Mouse (Mus musculus): Measurements from ENCODE around the gene Pck2. TPM values are rescaled to one million over a fixed set of nuclear protein-coding genes. Genes with fewer than 3 reads are reported as not detected.

Pck2 gene
- 10 to 100 TPM in 16 of 26 experiments, 1 to 10 TPM in 10; 1.7 to 50.6 (median 18.6) TPM for total RNA-seq (2018; cell fraction: chromatin; rRNA removed)
- 10 to 100 TPM in 10 of 26 experiments, 1 to 10 TPM in 16; 5.0 to 16.0 (median 9.5) TPM for total RNA-seq (2018; cell fraction: cytosol; rRNA removed)
- 10 to 100 TPM in 19 of 26 experiments, 1 to 10 TPM in 7; 3.6 to 33.6 (median 14.6) TPM for total RNA-seq (2018; cell fraction: nucleus; rRNA removed)
- 5.9 to 15.5 TPM (median 7.9 TPM) in 3 replicates for polyA plus RNA-seq (2018)

DNA sequence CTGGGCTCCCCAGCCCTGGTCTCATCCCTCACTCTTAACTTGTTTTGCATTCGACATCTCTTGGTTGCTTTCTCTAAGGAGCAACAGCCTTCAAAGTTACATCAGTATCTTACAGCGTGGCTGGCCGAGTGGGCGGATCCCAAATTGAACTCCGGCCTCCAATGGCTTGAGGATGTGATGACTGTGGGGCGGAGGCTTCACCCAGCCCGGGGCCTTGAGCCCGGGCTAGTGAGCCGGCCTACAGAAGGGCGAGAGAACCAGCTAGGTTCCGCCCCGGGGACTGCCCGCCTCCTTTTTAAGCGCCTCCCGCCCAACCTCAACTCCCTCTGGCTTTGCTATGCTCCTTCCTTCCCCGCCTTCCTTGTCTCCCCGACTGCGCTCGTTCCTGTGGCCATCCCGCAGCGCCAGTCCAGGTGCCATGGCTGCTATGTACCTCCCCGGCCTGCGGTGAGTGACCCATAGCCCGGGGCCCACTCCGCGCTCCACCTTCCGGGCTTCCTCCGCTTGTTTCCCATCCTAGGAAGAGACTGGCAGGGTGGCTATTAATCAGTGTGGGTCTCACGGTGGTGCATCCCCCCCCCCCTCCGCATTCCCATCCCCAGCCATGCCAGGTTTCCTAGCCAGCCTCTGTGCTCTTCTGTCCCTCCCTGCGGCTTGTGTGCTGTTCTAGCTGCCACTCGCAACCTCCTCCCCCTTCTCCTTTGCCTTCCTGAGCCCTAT lies at the start of gene Pck2:
Gene Pck2, plus strand, starts transcription at position 200 of the 720 bp plus-strand sequence.
- WGBS (ENCODE audit: missing documents): 1% methylated on average over 32 of the region's 32 CpGs
- Histone ChIP-seq H3K4me3 (ENCODE audit: inconsistent target) (peak within 1 kb of the TSS; percentile 84), H3K27ac (peak within 1 kb of the TSS; percentile 75)

DNA sequence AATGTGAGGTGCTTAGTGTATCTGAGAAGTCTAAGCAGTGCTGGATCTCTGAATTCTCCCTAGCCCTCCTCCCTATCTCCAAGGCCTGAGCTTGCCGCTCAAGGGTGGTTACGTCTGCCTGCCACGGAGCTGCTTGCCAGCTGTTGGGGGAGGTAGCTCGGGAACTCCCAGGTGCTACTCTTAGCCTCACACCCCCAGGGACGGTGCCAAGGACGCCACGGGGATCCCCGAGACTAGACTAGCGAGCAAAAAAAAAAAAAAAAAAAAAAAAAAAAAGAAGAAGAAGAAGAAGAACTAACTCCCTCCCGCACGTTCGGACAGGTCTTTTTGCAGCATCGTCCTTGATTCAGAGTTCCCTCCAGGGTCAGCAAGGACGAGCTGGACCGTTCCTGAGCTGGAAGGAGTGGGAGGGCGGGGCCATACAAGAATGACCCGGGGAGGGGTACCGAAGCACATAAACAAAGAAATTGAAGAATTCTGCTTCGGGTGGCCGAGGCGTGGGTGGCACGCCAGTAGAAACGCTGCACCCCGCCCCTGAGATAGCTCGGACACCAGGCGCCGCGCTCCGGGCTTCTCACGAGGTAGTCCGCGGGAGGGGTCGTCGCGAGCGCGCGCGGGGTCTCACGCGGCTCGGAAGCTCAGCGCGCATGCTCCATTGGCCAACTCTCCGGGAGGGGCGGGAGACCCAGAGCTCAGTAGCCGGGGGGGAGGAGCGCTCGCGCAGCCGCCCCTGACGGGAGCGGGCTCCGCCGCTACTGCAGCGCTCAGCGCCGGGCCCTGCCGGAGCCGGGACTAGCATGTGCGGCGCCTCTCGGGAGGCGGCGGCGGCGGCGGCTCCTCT lies 49.5 kb upstream of the Pck2 start, which contains the start of gene Carmil3:
Gene Carmil3, plus strand, starts transcription at position 291 of the 841 bp plus-strand sequence.
- Histone ChIP-seq H3K36me3 (ENCODE audit: inconsistent target) (no peaks in the 10 kb centered on the region), H3K27ac (no peak within 1 kb of the TSS), H3K4me3 (ENCODE audit: inconsistent target) (peak within 1 kb of the TSS; percentile 5; the same call in 1 of the 2 replicates), H3K79me2 (ENCODE audit: inconsistent target) (no peaks in the 10 kb centered on the region)
- 4% methylated on average over 62 of the region's 68 CpGs for WGBS (ENCODE audit: missing documents)

More for the DNA sequence above, at the start of gene Pck2:
- Histone ChIP-seq H3K79me2 (ENCODE audit: inconsistent target) (peaks cover 13% of the 10 kb centered on the region; the same call in 1 of the 2 replicates), H3K36me3 (ENCODE audit: inconsistent target) (peaks cover 23% of the 10 kb centered on the region)

DNA sequence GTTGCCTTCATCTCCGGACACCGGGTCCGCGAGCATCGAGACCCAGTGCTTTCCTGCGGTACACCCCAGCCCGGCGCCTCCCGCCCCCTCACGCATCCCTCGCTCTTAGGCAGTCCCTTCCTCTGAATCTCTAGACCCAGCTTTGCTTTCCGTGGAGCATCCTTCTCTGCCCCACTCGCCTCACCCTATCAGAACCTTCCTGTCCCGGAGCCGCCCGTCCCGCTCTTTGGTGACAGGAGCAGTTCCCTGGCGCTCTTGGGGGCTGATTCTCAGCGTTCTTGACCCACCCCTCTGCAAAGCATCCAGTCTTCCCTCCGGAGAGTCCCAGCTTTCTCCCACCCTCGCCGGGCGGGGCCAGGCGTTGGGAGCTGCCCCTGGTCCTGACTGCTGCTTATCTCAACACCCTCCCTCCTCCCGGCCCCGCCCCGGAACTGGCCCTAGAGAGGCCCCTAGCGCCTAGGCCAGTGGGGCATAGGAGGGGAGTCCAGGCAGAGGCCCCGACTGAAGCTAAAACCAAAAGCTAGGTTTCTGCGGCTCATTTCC lies 48.7 kb upstream of the Pck2 start:
- no peaks in the 10 kb centered on the region for H3K36me3 ChIP-seq (ENCODE audit: inconsistent target)
- no peak overlapping the region for H3K27ac ChIP-seq
- WGBS (ENCODE audit: missing documents): 4% methylated on average over 19 of the region's 30 CpGs

DNA sequence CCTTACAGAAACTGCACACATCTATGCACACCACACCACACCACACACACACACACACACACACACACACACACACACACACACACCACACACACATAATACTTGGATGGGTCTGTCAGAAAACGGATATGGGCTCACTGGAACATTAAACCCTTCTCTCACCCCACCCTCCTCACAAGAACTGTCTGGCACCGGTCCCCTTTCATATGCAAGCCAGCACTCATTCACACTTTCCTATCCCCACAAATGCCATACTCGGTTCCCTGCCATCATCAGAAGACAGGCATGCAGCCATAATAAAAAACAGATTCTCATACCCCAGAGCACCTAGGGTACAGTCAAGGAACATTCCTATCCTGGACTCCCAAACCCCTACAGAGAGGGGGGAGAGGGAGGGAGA lies 48.0 kb upstream of the Pck2 start:
- no peak overlapping the region for H3K4me3 ChIP-seq (ENCODE audit: inconsistent target)

More for the DNA sequence above, 48.7 kb upstream of the Pck2 start:
- Histone ChIP-seq H3K4me3 (ENCODE audit: inconsistent target) (peak overlapping the region; percentile 5; the same call in 1 of the 2 replicates), H3K79me2 (ENCODE audit: inconsistent target) (no peaks in the 10 kb centered on the region)

DNA sequence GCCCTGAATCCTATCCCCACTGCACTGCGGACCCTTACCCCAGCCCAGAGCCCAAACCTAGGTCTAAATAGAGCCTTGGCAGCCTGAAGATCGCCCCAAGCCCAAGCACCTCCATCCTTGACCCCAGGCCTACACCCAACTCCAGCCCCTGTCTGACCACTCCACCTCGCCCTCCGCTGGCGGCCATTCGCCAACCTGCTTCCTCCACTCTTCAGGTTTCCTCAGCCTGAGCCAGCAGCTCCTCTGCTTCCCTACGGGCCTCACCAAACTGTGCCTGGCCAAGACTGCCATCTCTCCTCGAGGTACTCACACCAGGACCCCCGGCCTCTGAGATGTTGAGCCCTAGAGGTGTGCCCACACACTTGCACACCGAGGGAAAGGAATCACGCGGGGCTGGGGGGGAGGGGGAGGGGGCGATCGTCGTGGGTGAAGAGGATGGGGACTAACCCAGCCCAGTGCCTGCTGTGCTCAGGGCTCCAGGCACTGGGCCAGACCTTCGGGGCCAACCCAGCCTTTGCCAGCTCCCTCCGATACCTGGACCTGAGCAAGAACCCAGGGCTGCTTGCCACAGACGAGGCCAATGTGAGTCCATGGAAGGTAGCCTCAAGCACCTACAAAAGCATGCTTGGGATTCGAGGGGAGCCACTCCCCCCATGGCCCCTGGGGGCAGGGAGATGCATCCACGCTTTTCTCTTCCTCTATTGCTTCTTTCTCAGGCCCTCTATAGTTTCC lies 44.4 kb upstream of the Pck2 start:
- no peaks in the 10 kb centered on the region for H3K36me3 ChIP-seq (ENCODE audit: inconsistent target)

More for the DNA sequence above, 48.0 kb upstream of the Pck2 start:
- 47% methylated on average over 2 of the region's 3 CpGs for WGBS (ENCODE audit: missing documents)
- Histone ChIP-seq H3K36me3 (ENCODE audit: inconsistent target) (no peaks in the 10 kb centered on the region), H3K27ac (no peak overlapping the region), H3K79me2 (ENCODE audit: inconsistent target) (no peaks in the 10 kb centered on the region)

DNA sequence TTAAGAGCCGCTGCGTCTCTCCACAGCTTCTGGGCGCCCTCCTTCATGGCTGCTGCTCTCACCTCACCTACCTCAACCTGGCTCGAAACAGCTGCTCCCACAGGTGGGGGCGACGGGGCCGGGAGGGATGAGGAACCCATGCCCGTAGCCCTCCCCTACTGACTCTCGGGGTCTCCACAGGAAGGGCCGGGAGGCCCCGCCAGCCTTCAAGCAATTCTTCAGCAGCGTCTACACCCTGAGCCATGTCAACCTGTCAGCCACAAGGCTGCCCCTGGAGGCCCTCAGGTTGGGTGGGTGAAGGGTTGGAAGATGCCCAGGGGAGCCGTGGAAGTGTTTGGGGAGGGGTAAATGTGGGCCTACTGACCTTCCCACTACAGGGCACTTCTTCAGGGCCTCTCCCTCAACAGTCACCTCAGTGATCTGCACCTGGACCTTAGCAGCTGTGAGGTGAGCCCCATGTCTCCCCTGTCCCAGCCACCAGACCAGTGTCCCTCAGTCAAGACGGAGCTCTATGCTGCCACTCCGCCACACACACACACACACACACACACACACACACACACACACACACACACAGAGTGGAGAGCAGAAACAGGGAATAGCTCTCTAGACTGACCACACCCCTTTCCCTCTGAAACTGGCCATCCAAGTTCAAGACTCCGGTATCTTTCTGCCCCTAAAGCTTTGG lies 43.2 kb upstream of the Pck2 start:
- no peak overlapping the region for H3K27ac ChIP-seq
- no peak overlapping the region for H3K4me3 ChIP-seq (ENCODE audit: inconsistent target)
- no peaks in the 10 kb centered on the region for H3K36me3 ChIP-seq (ENCODE audit: inconsistent target)
- H3K79me2 ChIP-seq (ENCODE audit: inconsistent target): no peaks in the 10 kb centered on the region
- WGBS (ENCODE audit: missing documents): 78% methylated on average over 12 of the region's 16 CpGs

More for the DNA sequence above, 44.4 kb upstream of the Pck2 start:
- Histone ChIP-seq H3K79me2 (ENCODE audit: inconsistent target) (no peaks in the 10 kb centered on the region), H3K4me3 (ENCODE audit: inconsistent target) (no peak overlapping the region), H3K27ac (no peak overlapping the region)
- WGBS (ENCODE audit: missing documents): 83% methylated on average over 13 of the region's 20 CpGs

DNA sequence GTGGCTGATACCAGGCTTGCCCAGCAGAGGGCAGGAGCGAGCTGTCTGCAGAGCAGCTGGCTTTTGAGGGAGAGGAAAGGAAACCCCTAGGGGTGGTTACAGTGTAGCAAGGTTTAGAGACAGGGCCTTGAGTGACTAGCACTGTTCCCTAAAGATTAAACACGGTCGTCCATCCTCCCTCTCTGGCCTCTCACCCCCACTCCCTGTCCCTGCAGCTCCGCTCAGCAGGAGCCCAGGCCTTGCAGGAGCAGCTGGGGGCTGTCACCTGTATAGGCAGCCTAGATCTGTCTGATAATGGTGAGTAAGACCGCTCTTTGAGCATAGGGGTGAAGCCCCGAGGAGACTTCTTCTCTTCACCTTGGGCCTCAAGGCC lies 42.6 kb upstream of the Pck2 start:
- no peaks in the 10 kb centered on the region for H3K79me2 ChIP-seq (ENCODE audit: inconsistent target)
- H3K36me3 ChIP-seq (ENCODE audit: inconsistent target): no peaks in the 10 kb centered on the region
- 42% methylated on average over 6 of the region's 6 CpGs for whole genome bisulfite sequencing (ENCODE audit: missing documents)
- no peak overlapping the region for H3K4me3 ChIP-seq (ENCODE audit: inconsistent target)
- H3K27ac ChIP-seq: no peak overlapping the region

DNA sequence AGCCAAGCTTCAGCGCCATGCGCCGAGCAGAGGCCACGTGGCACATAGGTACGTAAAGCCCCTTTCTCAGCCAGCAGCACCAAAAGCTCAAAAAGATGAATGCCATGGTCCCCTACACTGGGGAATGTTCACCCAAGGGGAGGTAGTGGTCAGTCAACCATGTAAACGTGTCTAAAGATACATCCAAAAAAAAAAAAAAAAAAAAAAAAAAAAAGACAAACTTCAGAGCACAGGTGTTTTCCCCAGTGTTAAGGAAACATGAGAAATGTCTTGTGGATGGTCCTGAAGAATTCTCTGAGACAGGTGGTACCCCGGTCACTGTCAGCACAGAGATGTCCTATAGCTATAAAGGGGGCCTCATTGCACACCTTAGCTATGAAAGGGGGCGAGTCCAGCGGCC lies 34.5 kb upstream of the Pck2 start:
- Histone ChIP-seq H3K79me2 (ENCODE audit: inconsistent target) (no peaks in the 10 kb centered on the region), H3K4me3 (ENCODE audit: inconsistent target) (no peak overlapping the region), H3K27ac (no peak overlapping the region), H3K36me3 (ENCODE audit: inconsistent target) (no peaks in the 10 kb centered on the region)
- WGBS (ENCODE audit: missing documents): 92% methylated on average over 8 of the region's 9 CpGs

DNA sequence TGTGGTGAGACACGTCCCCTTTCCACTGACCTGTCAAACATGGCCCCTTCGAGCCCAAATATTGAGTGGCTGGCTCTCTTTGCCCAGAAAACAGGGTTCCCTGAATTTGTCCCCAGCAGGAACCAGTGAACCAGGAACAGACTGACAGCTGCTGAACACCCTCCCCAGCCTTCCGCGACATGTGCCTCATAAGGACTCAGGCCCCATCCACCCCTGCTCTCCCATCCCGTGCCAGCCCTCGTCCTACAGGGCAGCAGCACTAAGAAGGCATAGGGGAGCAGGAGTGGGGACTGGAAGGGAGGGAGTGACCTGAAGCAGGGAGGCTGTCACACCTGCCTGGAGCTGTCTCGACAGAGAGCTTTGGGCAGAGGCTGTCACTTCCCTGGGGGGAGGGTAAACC lies 32.3 kb upstream of the Pck2 start:
- Histone ChIP-seq H3K36me3 (ENCODE audit: inconsistent target) (no peaks in the 10 kb centered on the region), H3K27ac (no peak overlapping the region), H3K4me3 (ENCODE audit: inconsistent target) (no peak overlapping the region), H3K79me2 (ENCODE audit: inconsistent target) (no peaks in the 10 kb centered on the region)
- WGBS (ENCODE audit: missing documents): 67% methylated on average over 7 of the region's 7 CpGs

DNA sequence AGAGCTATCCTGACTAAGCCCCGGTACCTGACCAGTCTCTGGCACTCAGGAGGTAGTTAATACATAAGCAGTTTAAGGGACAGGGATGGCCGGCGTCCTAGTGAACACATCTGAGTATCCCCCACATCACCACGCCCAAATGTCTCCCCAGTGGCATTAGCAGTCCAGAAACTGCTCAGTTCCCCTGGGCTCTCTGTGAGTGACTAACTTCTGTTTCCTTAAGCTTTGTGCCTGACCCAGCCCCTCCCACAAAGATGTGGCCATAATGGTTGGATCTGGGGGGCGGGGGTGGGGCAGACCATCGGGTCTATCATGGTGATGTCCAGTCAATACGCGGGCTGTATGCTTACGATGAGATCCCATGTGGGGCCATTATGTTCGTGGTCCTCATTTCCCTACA lies 30.5 kb upstream of the Pck2 start:
- Histone ChIP-seq H3K79me2 (ENCODE audit: inconsistent target) (no peaks in the 10 kb centered on the region), H3K27ac (no peak overlapping the region), H3K4me3 (ENCODE audit: inconsistent target) (no peak overlapping the region), H3K36me3 (ENCODE audit: inconsistent target) (no peaks in the 10 kb centered on the region)
- 86% methylated on average over 10 of the region's 10 CpGs for WGBS (ENCODE audit: missing documents)

DNA sequence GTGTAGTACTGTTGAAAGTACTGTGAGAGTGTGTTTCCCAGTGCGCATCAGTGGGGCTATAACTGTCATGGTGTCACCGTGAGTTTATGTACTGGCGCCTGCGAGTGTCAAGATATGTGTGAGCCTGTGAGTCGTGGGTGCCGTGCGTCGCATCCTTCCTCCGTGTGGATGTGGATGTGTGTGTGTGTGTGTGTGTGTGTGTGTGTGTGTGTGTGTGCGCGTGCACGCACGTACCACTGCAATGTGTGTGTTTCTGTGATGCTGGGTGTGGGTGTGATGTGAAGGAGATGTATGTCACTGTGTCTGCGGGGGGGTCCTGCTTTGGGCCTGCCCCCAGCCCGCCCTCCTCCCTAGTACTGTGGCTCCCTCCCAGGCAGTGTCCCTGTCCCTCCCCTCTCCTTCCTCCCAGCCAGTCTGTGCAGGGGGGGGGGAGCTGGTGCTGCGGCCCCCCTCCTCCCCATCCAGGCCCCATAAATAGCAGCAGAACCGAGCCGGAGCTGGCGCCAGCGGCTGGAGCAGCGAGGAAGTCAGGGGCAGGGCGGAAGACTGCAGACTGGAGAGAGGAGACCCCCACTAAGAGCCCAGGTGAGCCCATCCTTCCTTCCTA lies 29.8 kb upstream of the Pck2 start, which contains the start of gene Cpne6:
Gene Cpne6, plus strand, starts transcription at position 321 of the 607 bp plus-strand sequence.
- Histone ChIP-seq H3K4me3 (ENCODE audit: inconsistent target) (no peak within 1 kb of the TSS), H3K79me2 (ENCODE audit: inconsistent target) (no peaks in the 10 kb centered on the region), H3K36me3 (ENCODE audit: inconsistent target) (no peaks in the 10 kb centered on the region), H3K27ac (no peak within 1 kb of the TSS)
- WGBS (ENCODE audit: missing documents): 74% methylated on average over 15 of the region's 22 CpGs

DNA sequence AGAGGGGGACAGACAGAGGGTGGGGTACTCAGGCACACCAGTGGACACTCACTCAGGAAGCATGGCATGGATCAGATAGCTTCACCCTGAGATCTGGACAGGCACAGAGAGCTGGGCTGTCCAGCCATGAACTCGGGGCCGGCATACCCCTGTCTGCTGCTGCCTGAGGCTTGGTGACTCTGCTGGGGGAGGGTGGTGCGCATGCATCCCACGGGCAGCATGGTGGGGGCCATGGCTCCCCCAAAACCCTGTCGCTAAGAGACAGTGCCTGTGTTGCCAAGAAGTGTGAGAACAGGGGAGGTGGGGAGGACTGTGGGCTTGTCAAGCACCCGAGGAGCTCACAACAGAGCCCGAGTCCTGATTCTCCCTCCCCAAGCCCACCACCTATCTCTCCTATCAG lies 29.0 kb upstream of the Pck2 start:
- WGBS (ENCODE audit: missing documents): 67% methylated on average over 7 of the region's 7 CpGs
- Histone ChIP-seq H3K79me2 (ENCODE audit: inconsistent target) (no peaks in the 10 kb centered on the region), H3K36me3 (ENCODE audit: inconsistent target) (no peaks in the 10 kb centered on the region), H3K4me3 (ENCODE audit: inconsistent target) (no peak overlapping the region), H3K27ac (no peak overlapping the region)

DNA sequence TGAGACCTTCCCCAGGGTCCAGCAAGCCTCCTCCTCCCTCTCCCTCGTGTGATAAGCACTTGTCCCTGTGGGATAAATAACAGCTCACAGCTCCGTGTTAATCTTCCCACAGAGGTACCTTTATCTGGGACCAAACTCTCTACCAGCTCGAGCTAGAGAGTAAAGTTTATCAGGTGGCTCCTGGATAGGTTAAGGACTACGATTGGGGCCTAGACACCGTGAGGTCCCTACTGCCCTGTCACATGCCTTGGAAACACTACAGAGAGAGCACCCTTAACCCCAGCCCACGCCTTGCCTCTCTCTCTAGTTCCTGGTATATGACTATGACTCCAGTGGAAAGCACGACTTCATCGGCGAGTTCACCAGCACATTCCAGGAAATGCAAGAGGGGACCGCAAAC lies 26.1 kb upstream of the Pck2 start:
- 68% methylated on average over 10 of the region's 10 CpGs for WGBS (ENCODE audit: missing documents)
- no peak overlapping the region for H3K27ac ChIP-seq
- H3K79me2 ChIP-seq (ENCODE audit: inconsistent target): no peaks in the 10 kb centered on the region
- H3K4me3 ChIP-seq (ENCODE audit: inconsistent target): no peak overlapping the region
- no peaks in the 10 kb centered on the region for H3K36me3 ChIP-seq (ENCODE audit: inconsistent target)

Data from macrophage (primary cell).